Mouse (Mus musculus) naive thymus-derived CD4-positive, alpha-beta T cell, adult 2 months (primary cell): ENCODE data around the gene Wdr11.

Experiments used
- DNase-seq: peaks from one replicate; pipeline ENCODE4 v3.0.0-alpha.2; 2011; ENCODE audit warnings: low read depth

Wdr11 gene

GRCm38 (mm10) chr7:129685326-129685725, 93.7 kb downstream of the Wdr11 start:
- DNase-seq = no peak
